Mouse (Mus musculus) CH12.LX (cell line): Measurements from ENCODE around the gene Arl5a. TPM values are rescaled to one million over a fixed set of nuclear protein-coding genes. Genes with fewer than 3 reads are reported as not detected.

Experiments
- DNase-seq: peaks from one replicate; pipeline ENCODE4 v3.0.0-alpha.2; 2013; ENCODE audit errors: extremely low read depth
- H3K27ac ChIP-seq: 2 replicates; pipeline ENCODE4 v1.5.1; 2012; ENCODE audit warnings: low read depth, mild to moderate bottlenecking, control low read depth, moderate library complexity; ENCODE audit not compliant: insufficient read depth
- H3K27me3 ChIP-seq: replicated peaks from 2 replicates; pipeline ENCODE3; 2012; ENCODE audit warnings: inconsistent platforms
- H3K36me3 ChIP-seq, 2 experiments: replicated peaks in 1 of 2; 2 replicates each; pipeline versions ENCODE3 to v1.6.1; 2012; ENCODE audit warnings: inconsistent platforms in 1 of 2, low read length in 1 of 2, mild to moderate bottlenecking in 1 of 2, mixed read lengths in 1 of 2, moderate library complexity in 1 of 2; ENCODE audit not compliant: control insufficient read depth in 1 of 2, insufficient read depth in 1 of 2
- H3K4me1 ChIP-seq, 2 experiments: 2 replicates each; pipeline ENCODE4 v1.6.1; 2012; ENCODE audit warnings: inconsistent platforms in 1 of 2, moderate library complexity in 1 of 2; ENCODE audit not compliant: insufficient read depth in 2 of 2, control insufficient read depth in 1 of 2
- H3K4me2 ChIP-seq: 2 replicates; pipeline ENCODE4 v1.6.1; 2012; ENCODE audit warnings: low read depth, mild to moderate bottlenecking, control low read depth; ENCODE audit not compliant: poor library complexity, insufficient read depth, severe bottlenecking
- H3K4me3 ChIP-seq, 3 experiments: fragments of 150-350 bp in 1 of 3; sonication (generic) in 1 of 3; replicated peaks in 1 of 3; 2 replicates each; pipeline versions ENCODE3 to v1.5.1; 2011 to 2012; ENCODE audit warnings: low read depth in 2 of 3, low read length in 2 of 3, mild to moderate bottlenecking in 2 of 3, moderate library complexity in 2 of 3, control low read depth in 1 of 3, improper control_type of control experiment in 1 of 3, inconsistent platforms in 1 of 3, mixed read lengths in 1 of 3; ENCODE audit not compliant: poor library complexity in 1 of 3
- H3K79me2 ChIP-seq: replicated peaks from 2 replicates; pipeline ENCODE4 v1.6.1; 2012; ENCODE audit warnings: mild to moderate bottlenecking, moderate library complexity; ENCODE audit not compliant: control insufficient read depth, poor library complexity, insufficient read depth, severe bottlenecking; ENCODE audit errors: extremely low read depth
- H3K9ac ChIP-seq: 2 replicates; pipeline ENCODE4 v1.6.1; 2012; ENCODE audit warnings: low read depth, mild to moderate bottlenecking, control low read depth, moderate library complexity; ENCODE audit not compliant: insufficient read depth
- H3K9me3 ChIP-seq: replicated peaks from 2 replicates; pipeline ENCODE3; 2012; ENCODE audit warnings: low read length, inconsistent platforms, mixed read lengths
- BHLHE40 ChIP-seq: IDR thresholded peaks from 2 replicates; pipeline ENCODE4 v1.6.1; 2011; ENCODE audit warnings: mild to moderate bottlenecking, low read depth, low read length, improper control_type of control experiment
- CHD1 ChIP-seq: IDR thresholded peaks from 2 replicates; pipeline ENCODE4 v1.6.1; 2012; ENCODE audit warnings: low read depth, low read length, improper control_type of control experiment, inconsistent platforms
- CHD2 ChIP-seq: IDR thresholded peaks from 2 replicates; pipeline ENCODE4 v1.6.1; 2011; ENCODE audit warnings: low read length, improper control_type of control experiment
- E2F4 ChIP-seq: IDR thresholded peaks from 2 replicates; pipeline ENCODE4 v1.6.1; 2011; ENCODE audit warnings: low read depth, low read length, improper control_type of control experiment; ENCODE audit not compliant: insufficient replicate concordance
- EP300 ChIP-seq: IDR thresholded peaks from 2 replicates; pipeline ENCODE4 v1.6.1; 2011; ENCODE audit warnings: low read length, improper control_type of control experiment
- ETS1 ChIP-seq: conservative IDR thresholded peaks from 2 replicates; pipeline ENCODE4 v1.6.1; 2012; ENCODE audit warnings: low read depth, mild to moderate bottlenecking, inconsistent platforms, low read length, improper control_type of control experiment, moderate library complexity
- GABPA ChIP-seq: IDR thresholded peaks from 2 replicates; pipeline ENCODE4 v1.6.1; 2012; ENCODE audit warnings: low read depth, low read length, improper control_type of control experiment, inconsistent platforms; ENCODE audit not compliant: insufficient replicate concordance
- HCFC1 ChIP-seq: IDR thresholded peaks from 2 replicates; pipeline ENCODE4 v1.6.1; 2012; ENCODE audit warnings: low read depth, mild to moderate bottlenecking, inconsistent platforms, low read length, improper control_type of control experiment
- JUND ChIP-seq: conservative IDR thresholded peaks from 2 replicates; pipeline ENCODE4 v1.6.1; 2011; ENCODE audit warnings: low read depth, low read length, improper control_type of control experiment
- KAT2A ChIP-seq: IDR thresholded peaks from 2 replicates; pipeline ENCODE4 v1.6.1; 2012; ENCODE audit warnings: low read length, improper control_type of control experiment, inconsistent platforms; ENCODE audit not compliant: insufficient replicate concordance
- MAFK ChIP-seq: IDR thresholded peaks from 2 replicates; pipeline ENCODE4 v1.6.1; 2011; ENCODE audit warnings: low read length, improper control_type of control experiment; ENCODE audit not compliant: insufficient replicate concordance
- MAX ChIP-seq: IDR thresholded peaks from 2 replicates; pipeline ENCODE4 v1.6.1; 2011; ENCODE audit warnings: low read length, improper control_type of control experiment
- NELFE ChIP-seq: IDR thresholded peaks from 2 replicates; pipeline ENCODE4 v1.6.1; 2011; ENCODE audit warnings: low read depth, low read length, improper control_type of control experiment
- PAX5 ChIP-seq: IDR thresholded peaks from 2 replicates; pipeline ENCODE4 v1.6.1; 2012; ENCODE audit warnings: low read length, inconsistent platforms, mixed read lengths
- POLR2A ChIP-seq: IDR thresholded peaks from 2 replicates; pipeline ENCODE4 v1.6.1; 2011; ENCODE audit warnings: low read depth, mild to moderate bottlenecking, improper control_type of control experiment, low read length
- POLR2AphosphoS2 ChIP-seq: IDR thresholded peaks from 2 replicates; pipeline ENCODE4 v1.6.1; 2011; ENCODE audit warnings: low read depth, low read length, improper control_type of control experiment
- SMC3 ChIP-seq: IDR thresholded peaks from 2 replicates; pipeline ENCODE4 v1.6.1; 2011; ENCODE audit warnings: low read depth, low read length, improper control_type of control experiment
- USF1 ChIP-seq: IDR thresholded peaks from 2 replicates; pipeline ENCODE4 v1.6.1; 2014; ENCODE audit warnings: low read depth, mild to moderate bottlenecking, inconsistent platforms, low read length, improper control_type of control experiment
- dilution Hi-C: fragments of 300-500 bp; cut with MboI; formaldehyde crosslinking; loops from 2 replicates; pipeline ENCODE4 v1.14.3; 2020; ENCODE audit warnings: low sequenced_read_pairs; ENCODE audit not compliant: extremely low pct_unique_long_range_greater_than_20kb, extremely low pct_ligation_motif_present
- in situ Hi-C: fragments of 300-500 bp; cut with MboI; formaldehyde crosslinking; loops from 3 replicates; pipeline ENCODE4 v1.14.3; 2019; ENCODE audit warnings: low sequenced_read_pairs, low pct_ligation_motif_present, low pct_unique_long_range_greater_than_20kb, mixed read lengths
- polyA plus RNA-seq: library from polyadenylated mRNA; unstranded; fragments of >175 nt; gene quantifications from 2 replicates; pipeline ENCODE4 v1.2.1, GENCODE M21; 2012; ENCODE audit warnings: low read depth; ENCODE audit not compliant: insufficient read length
- total RNA-seq, 2 experiments: library from RNA; depleted of rRNA; stranded (reverse); fragments of 300-350 nt in 1 of 2; fragments of >200 nt in 1 of 2; gene quantifications; 2 replicates each; pipeline ENCODE4 v1.2.3; 2012 to 2014

Arl5a gene
- total and polyA plus RNA-seq, 3 experiments = 16.3 to 65.2 (median 36.0) TPM

DNA sequence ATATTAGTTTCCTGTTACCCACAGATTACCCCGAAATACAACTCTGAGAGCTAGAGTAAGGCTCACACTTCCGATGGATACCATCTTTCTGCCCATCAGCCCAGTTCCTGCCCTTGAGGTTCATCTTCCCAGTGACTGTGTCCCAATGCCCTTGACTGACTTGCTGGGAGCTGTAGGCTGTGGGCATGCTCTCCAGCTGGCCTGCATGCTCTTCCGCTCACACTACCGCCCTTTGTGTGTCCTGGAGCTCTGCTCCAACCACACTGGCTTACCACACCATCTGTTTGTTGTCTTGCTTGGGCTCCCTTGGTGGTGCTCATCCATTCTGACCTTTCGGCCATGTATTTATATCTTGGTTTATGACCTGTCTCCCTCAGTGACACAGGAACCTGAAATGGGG, 57.0 kb downstream of the Arl5a start:
- Histone ChIP-seq H3K9me3 (no peaks in the 10 kb centered on the region), H3K4me2 (no peak overlapping the region), H3K9ac (no peak overlapping the region), H3K27ac (no peak overlapping the region), H3K4me3 (no peak overlapping the region), H3K27me3 (no peaks in the 10 kb centered on the region), H3K4me1 (no peaks in the 10 kb centered on the region), H3K36me3 (no peaks in the 10 kb centered on the region), H3K79me2 (no peaks in the 10 kb centered on the region)
- in situ Hi-C loops (no loop called here), dilution Hi-C loops (no loop called here)
- TF ChIP-seq KAT2A (no peak), ETS1 (no peak), PAX5 (no peak), POLR2A (no peak), BHLHE40 (no peak), CHD2 (no peak), JUND (no peak), USF1 (no peak)
- DNase-seq = no peak

DNA sequence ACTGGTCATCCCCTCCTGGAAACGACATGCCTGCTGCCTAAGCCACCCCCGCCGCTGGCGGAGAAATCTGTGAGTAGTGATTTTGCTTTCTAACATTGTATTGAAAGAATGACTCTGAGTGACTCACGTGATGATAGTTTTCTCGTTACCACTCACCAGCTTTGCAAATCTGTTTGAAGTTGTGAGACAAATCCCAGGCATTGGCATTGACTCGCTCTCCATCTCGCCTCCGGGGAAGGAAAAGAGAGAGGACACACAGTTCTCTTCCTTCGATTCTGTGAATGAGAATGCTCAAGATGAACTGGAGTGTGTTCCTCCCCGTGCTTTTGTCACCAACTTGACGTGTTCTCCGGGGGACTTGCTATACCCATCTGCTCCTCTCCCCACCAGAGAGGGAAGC, 57.5 kb downstream of the Arl5a start:
- no peaks in the 10 kb centered on the region for H3K4me1 ChIP-seq
- H3K27ac ChIP-seq = no peak overlapping the region
- no peaks in the 10 kb centered on the region for H3K27me3 ChIP-seq
- DNase-seq = no peak
- H3K9me3 ChIP-seq = no peaks in the 10 kb centered on the region
- no peak overlapping the region for H3K9ac ChIP-seq
- H3K79me2 ChIP-seq = no peaks in the 10 kb centered on the region
- no peaks in the 10 kb centered on the region for H3K36me3 ChIP-seq
- H3K4me2 ChIP-seq = no peak overlapping the region
- no peak overlapping the region for H3K4me3 ChIP-seq
- dilution Hi-C loops = no loop called here
- in situ Hi-C loops = no loop called here
- no peak for TF ChIP-seq PAX5
- TF ChIP-seq NELFE = no peak
- TF ChIP-seq ETS1 = no peak
- no peak for TF ChIP-seq EP300
- TF ChIP-seq HCFC1 = no peak
- no peak for TF ChIP-seq JUND
- no peak for TF ChIP-seq CHD1
- no peak for TF ChIP-seq SMC3
- TF ChIP-seq MAFK = no peak
- no peak for TF ChIP-seq E2F4
- TF ChIP-seq GABPA = no peak
- no peak for TF ChIP-seq MAX
- no peak for TF ChIP-seq POLR2AphosphoS2
